ENCODE assay signal across 8 mouse cellular contexts in the genomic region with DNA sequence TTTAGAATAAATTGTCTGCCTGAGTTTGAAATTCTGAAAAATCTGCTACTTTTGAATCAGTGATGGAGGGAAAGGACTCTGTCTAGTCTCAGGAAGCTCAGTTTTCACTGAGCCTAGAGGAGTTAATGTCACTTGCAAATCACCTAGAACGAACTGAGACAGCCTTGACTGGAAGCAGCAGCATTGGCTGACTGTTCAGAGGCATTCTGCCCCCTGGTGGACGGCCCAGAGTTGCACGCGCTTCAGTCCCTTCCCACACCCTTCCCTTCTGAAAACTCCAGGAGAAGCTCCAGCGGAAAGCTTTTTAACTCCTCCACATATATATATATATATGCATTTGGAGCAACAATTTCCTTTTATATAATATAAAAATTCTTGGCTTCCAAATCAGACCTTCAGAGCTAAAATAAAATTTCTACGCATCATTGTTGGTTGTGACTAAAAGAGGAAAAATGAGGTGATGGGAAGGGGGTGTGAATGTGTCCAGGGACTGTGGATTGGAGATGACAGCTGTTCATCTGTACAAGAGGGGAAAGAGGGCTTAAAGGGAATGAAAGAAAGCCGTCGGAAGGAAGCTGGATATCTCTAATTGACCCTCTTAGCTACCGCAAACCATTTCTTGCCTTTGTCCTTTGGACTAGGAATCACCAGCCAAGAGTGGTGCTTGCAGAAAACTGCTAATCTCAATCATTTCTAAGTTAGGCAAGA. TPM values are rescaled to one million over a fixed set of nuclear protein-coding genes. Genes with fewer than 3 reads are reported as not detected.
DNase-seq lines count a peak whose midpoint lies in the region; ATAC-seq and TF ChIP-seq lines count a peak whose summit lies in the region.

No protein-coding gene starts in this region.

- no peak overlapping the region for H3K9ac ChIP-seq in liver, postnatal 0 days (replicated peaks)
- no peak overlapping the region for H3K9ac ChIP-seq in neural tube, embryonic 14.5 days (replicated peaks; ENCODE audit: low read depth, low read length)

- H3K4me1 ChIP-seq in cortical plate, adult 2 months (ENCODE audit: control insufficient read depth, insufficient read depth, low read length) = 0 out of 2 replicates have a peak, but pooled peaks cover 1% of the 10 kb centered on the region
- H3K4me1 ChIP-seq in liver, postnatal 0 days (ENCODE audit: insufficient read depth) = 0 out of 2 replicates have a peak, but pooled peaks cover 2% of the 10 kb centered on the region
- peaks cover 5% of the 10 kb centered on the region; the same call in 1 of the 2 replicates for H3K4me1 ChIP-seq in neural tube, embryonic 14.5 days (ENCODE audit: control insufficient read depth, insufficient read depth, low read length)

- H3K36me3 ChIP-seq in liver, postnatal 0 days (replicated peaks; ENCODE audit: insufficient read depth, low read length) = no peaks in the 10 kb centered on the region
- H3K36me3 ChIP-seq in neural tube, embryonic 14.5 days (ENCODE audit: control insufficient read depth, insufficient read depth, low read length) = no peaks in the 10 kb centered on the region

- no peak for ATAC-seq in liver, postnatal 0 days
- ATAC-seq in neural tube, embryonic 14.5 days (ENCODE audit: low read depth) = peak; percentile 90

- 36% methylated on average over 9 of the region's 9 CpGs for WGBS in liver, postnatal 0 days (ENCODE audit: insufficient replicate concordance)
- WGBS in neural tube, embryonic 14.5 days = 35% methylated on average over 9 of the region's 9 CpGs

- peaks cover 14% of the 10 kb centered on the region for H3K27me3 ChIP-seq in liver, postnatal 0 days (ENCODE audit: insufficient read depth, low read length)
- H3K27me3 ChIP-seq in neural tube, embryonic 14.5 days (ENCODE audit: control insufficient read depth, insufficient read depth, low read length) = peaks cover 9% of the 10 kb centered on the region

- H3K4me2 ChIP-seq in liver, postnatal 0 days (ENCODE audit: low read depth, low read length) = no peak overlapping the region
- H3K4me2 ChIP-seq in neural tube, embryonic 14.5 days (ENCODE audit: low read depth, low read length) = no peak overlapping the region

- TF ChIP-seq CTCF in cortical plate, adult 2 months (IDR thresholded peaks at IDR 0.05; ENCODE audit: extremely low read depth, insufficient read depth, low read length) = peak; percentile 85
- peak; percentile 79 for TF ChIP-seq CTCF in liver, postnatal 0 days (IDR thresholded peaks at IDR 0.05; ENCODE audit: low read depth)

- no peak overlapping the region for H3K4me3 ChIP-seq in cortical plate, adult 2 months (ENCODE audit: insufficient read depth, low read length)
- H3K4me3 ChIP-seq in liver, postnatal 0 days (ENCODE audit: low read depth, low read length) = no peak overlapping the region
- H3K4me3 ChIP-seq in neural tube, embryonic 14.5 days (ENCODE audit: low read depth, low read length) = no peak overlapping the region

- no peak for TF ChIP-seq EP300 in liver, postnatal 0 days (IDR thresholded peaks at IDR 0.05; ENCODE audit: low read depth)

- DNase-seq in CD4-positive helper T cell, adult 2 months (ENCODE audit: low read depth, low spot score) = peak; percentile 35
- DNase-seq in T-cell, adult 2 months (ENCODE audit: low spot score) = peak; percentile 22
- DNase-seq in heart, postnatal 10 days = peak; percentile 52 to 80
- peak; percentile 64 to 74 for DNase-seq in kidney, postnatal 25 days
- DNase-seq in liver, postnatal 0 days = peak; percentile 67
- DNase-seq in thymus, postnatal 36 days = peak; percentile 44 to 59

- no peak overlapping the region for H3K27ac ChIP-seq in cortical plate, adult 2 months (ENCODE audit: insufficient read depth, low read length)
- H3K27ac ChIP-seq in liver, postnatal 0 days (ENCODE audit: low read depth) = no peak overlapping the region
- H3K27ac ChIP-seq in neural tube, embryonic 14.5 days (ENCODE audit: low read depth, low read length) = no peak overlapping the region

- TF ChIP-seq POLR2A in cortical plate, adult 2 months (IDR thresholded peaks at IDR 0.05; ENCODE audit: extremely low read depth, insufficient read depth, low read length) = no peak

- intact Hi-C loops in heart, postnatal 10 days (cut with DNase I) = loop anchor here (10.0 kb wide), 1 partner anchor 1292 kb away; no protein-coding TSS in a partner anchor

- H3K9me3 ChIP-seq in liver, postnatal 0 days (ENCODE audit: low read length) = no peaks in the 10 kb centered on the region
- no peaks in the 10 kb centered on the region for H3K9me3 ChIP-seq in neural tube, embryonic 14.5 days (ENCODE audit: control insufficient read depth, low read length)

RNA-seq across cellular contexts. Expression of gene Htr1b, which starts 6.6 kb away (rescaled TPM):
- polyA plus RNA-seq in cortical plate, adult 2 months (2012; rRNA removed) = 3.8 and 5.9 TPM in 2 replicates
- under 1 TPM; 0.10 TPM for total RNA-seq in heart, postnatal 10 days (2021)
- polyA plus RNA-seq in liver, postnatal 0 days (2015; fragmentation: Nextera tagmentation; extraction: Ambion mirVana) = not detected in 2 replicates
- polyA plus RNA-seq in neural tube, embryonic 14.5 days (2014; fragmentation: Nextera tagmentation; extraction: Ambion mirVana) = 2.7 and 3.1 TPM in 2 replicates
